Mouse (Mus musculus) yolk sac, embryonic 10.5 days (tissue): ENCODE measurements around the gene Sox5.

Source experiments
- DNase-seq: peaks from one replicate; pipeline ENCODE4 v3.0.0-alpha.2; 2017; ENCODE audit warnings: low spot score

The Sox5 gene

GRCm38 (mm10) chr6:144444367-144444766, 337.4 kb downstream of the Sox5 start:
- no peak for DNase-seq

GRCm38 (mm10) chr6:144443681-144444080, 338.1 kb downstream of the Sox5 start:
- no peak for DNase-seq

GRCm38 (mm10) chr6:144429276-144429675, 352.5 kb downstream of the Sox5 start:
- no peak for DNase-seq

DNA sequence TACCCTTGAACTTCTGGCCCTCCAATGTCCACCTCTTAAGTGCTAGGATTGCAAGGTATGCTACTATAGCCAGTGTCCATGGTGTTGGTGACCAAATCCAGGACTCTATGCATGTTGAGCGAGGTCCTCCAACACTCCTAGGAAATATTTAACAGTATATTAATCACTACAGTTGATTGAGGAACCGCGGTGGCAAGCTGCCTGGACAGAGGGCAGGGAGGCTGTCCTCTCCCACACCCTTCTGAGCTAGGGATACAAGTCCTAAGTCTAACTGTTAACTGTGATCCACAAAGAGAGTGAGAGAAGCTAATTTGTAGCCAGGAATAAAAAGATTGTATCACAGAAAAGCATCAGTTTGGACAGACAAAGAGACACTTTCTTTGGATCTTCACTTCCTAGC, 373.7 kb downstream of the Sox5 start:
- DNase-seq = no peak

DNA sequence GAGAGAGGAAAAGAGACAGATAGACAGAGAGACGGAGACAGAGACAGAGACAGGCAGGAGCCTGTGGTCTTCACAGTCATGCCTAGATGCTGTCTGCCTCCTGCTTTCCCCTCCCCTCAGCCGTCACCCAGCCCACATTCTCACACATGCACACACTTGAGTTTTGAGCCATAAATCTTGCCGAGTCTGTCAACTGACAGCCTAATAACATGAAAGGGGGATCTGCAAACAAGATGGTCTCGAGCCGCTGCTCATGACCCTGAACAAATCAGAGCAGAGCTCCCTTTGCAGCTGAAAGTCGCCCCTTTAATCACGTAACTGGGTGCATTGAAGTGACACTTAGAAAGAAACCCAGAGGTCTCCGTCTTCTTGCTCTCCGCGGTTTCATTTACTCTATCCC, 383.7 kb downstream of the Sox5 start:
- peak; percentile 15 for DNase-seq

DNA sequence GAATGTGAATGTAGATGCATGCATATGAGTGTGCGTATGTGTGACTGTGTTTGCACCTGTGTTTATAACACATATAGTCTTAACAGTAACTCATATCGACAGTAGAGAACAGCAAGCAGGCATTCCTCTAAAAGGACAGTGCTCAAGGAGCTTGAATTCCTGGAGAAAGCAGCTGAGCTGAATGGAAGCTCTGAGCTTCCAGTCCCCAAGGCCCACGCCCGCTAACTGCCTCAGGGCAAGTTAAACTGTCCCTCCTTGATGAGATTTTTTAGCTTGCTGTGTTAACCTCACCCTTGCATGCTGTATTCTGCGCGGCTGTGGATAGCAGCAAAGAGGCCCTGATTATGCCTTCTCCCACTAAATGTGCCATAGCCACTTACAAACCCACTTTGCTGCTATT, 388.6 kb downstream of the Sox5 start:
- DNase-seq = no peak

GRCm38 (mm10) chr6:144389333-144390054, 392.3 kb downstream of the Sox5 start:
- no peak for DNase-seq

DNA sequence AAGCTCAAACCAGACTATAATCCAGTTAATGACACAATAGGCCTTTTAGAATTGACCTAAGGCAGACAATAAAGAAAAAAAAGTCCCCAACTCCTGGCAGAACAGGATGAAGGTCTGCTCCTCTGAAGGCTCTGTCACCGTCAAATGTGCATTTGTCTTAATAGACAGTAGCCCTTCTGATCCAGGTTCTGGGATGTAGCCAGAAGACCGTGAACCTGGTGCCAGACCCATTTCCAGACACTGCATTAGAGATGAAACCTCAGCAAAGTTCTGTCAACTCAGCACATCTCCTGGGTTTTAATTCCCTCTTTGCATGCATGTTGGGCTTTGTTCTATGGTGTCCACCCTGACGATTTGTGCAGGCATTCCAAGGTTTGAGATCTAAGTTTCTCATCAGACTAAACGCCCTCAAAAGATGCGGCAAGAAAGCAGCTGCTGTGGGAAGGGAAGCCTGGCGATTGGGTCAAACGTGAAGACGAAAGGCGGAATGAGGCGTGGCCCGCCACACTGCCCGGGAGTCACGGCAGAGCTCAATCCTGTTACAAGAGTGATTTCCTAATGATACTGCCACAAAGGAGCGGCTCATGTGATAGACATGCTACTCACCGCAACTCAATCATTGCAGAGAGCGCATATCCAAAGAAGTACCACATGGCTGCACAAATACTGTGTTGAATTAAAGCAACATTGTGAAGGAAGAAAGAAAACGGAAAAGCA, 394.1 kb downstream of the Sox5 start:
- no peak for DNase-seq

GRCm38 (mm10) chr6:144380641-144381040, 401.1 kb downstream of the Sox5 start:
- DNase-seq = no peak

DNA sequence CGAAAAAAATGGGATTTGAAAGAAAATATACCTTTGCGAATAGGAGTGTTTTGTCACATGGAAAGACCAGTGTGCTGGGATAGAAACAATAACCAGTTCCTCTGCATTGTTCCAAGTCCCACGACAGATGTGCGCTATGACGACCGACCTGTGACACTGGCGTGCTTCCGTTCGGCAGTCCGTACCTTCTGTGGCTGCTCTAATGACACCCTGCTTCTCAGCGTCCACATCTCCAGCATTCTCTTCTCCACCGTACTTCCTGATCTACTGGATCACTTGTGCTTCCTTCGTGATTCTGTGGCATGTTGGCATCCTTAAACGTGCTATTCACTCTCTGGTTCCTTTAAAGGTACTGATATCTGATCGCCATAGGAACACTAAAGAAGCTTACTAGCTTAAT, 401.6 kb downstream of the Sox5 start:
- DNase-seq = no peak

- no peak for DNase-seq
These were observed 407.0 kb downstream of the Sox5 start for GRCm38 (mm10) chr6:144374810-144375209.

- DNase-seq = peak; percentile 19
These were observed 411.1 kb downstream of the Sox5 start for GRCm38 (mm10) chr6:144370699-144371098.

- no peak for DNase-seq
These were observed 414.1 kb downstream of the Sox5 start for GRCm38 (mm10) chr6:144367626-144368077.

DNA sequence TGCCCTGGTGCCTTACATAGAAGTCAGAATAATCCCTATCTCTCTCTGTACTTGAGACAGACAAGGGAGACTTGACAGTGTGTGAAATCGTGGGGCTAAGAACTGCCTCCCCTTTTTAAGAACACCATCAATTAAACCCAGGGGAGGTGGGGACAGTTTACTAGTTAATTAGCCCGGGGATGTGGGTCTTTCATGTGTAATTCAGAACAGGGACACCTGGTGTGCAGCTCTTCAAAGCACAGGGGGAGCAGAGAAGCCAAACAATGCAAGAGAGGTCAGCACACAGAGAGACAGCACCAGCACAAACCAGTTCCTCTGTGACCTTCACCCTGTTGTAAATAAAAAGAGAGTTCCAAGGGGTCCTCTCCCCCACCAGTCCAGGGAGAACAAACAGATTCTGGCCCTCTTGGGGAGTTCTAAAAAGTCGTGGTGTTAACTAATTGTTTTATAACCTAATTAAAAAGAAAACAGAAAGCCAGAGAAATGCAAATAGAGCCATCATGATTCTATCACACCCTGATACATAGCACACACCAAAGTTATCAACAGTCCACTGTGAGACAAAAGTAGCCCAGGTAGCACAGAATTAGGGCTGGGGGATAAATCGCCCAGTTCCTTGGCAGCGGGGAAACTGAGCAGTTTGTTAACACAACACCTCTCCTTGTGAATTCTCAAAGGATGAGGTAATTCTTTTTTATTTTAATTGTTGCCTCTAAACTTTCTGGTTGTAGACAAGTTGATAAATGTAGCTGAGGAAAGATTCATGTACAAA, 420.3 kb downstream of the Sox5 start:
- peak; percentile 29 for DNase-seq

DNA sequence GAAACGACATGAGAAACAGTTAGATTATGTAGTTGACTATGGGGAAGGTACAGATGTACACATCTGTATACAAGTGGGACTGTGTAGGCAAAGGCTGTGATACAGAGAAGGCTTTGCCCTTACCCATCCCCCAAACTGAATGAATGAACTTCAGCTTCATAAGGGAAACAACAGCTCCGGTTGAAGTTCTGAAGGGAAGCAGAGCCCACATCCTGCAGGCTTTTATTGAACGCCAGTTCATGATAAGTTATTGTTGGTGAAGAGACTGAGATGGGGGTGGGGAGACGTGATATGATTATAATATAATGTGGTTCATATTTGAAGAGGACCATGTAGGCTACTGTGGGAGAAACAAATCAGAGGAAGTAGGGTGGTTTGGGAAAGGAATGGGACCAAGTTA, 424.7 kb downstream of the Sox5 start:
- no peak for DNase-seq

- no peak for DNase-seq
These were observed 430.7 kb downstream of the Sox5 start for GRCm38 (mm10) chr6:144351049-144351448.

- no peak for DNase-seq
These were observed 438.4 kb downstream of the Sox5 start for GRCm38 (mm10) chr6:144343338-144343737.

DNA sequence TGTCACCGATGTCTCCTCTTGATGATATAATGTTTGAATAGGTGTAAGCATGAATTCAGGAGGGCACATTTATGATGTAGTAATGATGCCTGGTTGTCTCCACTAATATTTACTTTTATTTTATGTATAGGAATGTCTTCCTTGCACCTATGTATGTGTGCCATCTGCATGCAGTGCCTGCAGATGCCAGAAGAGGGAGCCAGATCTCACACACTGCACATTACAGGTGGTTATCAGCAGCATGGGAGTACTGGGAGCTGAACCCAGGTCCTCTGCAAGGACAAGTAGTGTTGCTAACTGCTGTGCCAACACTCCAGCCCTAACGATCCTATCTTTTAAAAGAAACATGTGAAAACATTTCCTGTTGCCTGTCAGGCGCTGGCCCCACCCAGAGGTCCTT, 442.2 kb downstream of the Sox5 start:
- DNase-seq = no peak

GRCm38 (mm10) chr6:144339006-144339405, 442.8 kb downstream of the Sox5 start:
- DNase-seq = no peak

DNA sequence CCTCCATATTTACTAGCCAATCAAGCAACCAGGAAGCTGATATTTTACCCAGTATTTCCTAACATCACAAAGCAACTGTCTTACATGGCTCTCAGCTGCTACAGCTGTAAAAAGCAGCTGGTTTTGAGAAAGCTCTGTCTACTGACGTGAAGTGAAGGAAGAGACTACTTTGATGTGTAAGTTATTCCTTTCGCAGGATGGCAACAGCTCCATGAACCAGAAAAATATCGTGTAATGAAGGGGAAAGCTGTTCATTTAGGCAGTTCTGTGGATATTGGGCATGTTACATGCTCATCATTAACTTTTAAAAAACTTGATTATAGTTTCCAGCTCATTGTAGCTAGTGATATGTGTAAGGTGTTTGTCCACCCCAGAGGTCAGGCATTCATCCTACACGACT, 443.6 kb downstream of the Sox5 start:
- no peak for DNase-seq

- DNase-seq = no peak
These were observed 444.3 kb downstream of the Sox5 start for GRCm38 (mm10) chr6:144337436-144337969.

DNA sequence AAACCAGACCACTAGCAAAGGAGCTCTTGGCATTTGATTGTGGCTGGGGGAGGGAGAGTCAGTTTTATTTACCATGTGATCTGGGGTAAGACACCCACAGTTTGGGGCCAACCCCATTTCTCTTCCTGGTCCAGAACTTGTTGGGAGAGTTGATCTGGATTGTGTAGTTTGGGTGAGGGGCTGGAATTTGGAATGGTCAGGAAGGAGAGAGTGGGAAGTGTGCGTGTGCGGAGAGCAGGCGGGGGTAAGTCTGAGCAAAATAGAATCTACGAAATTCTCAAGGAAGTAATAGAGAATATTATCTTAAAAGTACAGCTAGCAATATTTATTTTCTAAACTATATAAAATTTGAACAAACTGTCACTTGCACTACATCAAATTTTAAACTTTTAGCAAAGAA, 445.0 kb downstream of the Sox5 start:
- DNase-seq = no peak

GRCm38 (mm10) chr6:144333146-144333545, 448.6 kb downstream of the Sox5 start:
- DNase-seq = no peak
